Mouse (Mus musculus) urinary bladder, postnatal 0 days (tissue): Measurements from ENCODE around the gene Sdsl. TPM values are rescaled to one million over a fixed set of nuclear protein-coding genes. Genes with fewer than 3 reads are reported as not detected.

Source experiments
- polyA plus RNA-seq: library from polyadenylated mRNA; unstranded; fragments of >200 nt; fragmentation: Nextera tagmentation; extraction: Ambion mirVana; gene quantifications from 2 replicates; pipeline ENCODE4 v1.2.1, GENCODE M21; 2015

The Sdsl gene
- polyA plus RNA-seq = 4.7 and 7.2 TPM in 2 replicates

DNA sequence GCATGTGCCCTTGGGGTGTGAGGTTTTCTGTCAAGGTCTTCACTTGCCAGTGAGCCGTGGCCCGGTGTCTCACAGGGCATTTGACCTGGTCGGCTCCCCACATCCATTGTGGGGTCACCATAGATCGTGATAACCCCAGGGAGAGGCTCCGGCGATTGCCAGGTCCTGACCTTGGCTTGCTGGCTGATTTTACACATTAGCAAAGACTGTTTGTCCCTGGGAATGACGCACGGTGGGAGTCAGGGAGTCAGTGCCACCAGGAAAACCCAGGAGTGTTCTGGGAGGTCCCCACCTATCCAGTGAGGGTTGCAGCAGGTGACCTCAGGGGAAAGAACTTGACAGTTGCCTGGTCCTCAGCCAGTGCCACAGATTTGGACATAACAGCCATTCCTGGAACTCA lies at the start of gene Sdsl:
Gene Sdsl (minus strand): TSS at position 41 of the 400 bp plus-strand sequence.

DNA sequence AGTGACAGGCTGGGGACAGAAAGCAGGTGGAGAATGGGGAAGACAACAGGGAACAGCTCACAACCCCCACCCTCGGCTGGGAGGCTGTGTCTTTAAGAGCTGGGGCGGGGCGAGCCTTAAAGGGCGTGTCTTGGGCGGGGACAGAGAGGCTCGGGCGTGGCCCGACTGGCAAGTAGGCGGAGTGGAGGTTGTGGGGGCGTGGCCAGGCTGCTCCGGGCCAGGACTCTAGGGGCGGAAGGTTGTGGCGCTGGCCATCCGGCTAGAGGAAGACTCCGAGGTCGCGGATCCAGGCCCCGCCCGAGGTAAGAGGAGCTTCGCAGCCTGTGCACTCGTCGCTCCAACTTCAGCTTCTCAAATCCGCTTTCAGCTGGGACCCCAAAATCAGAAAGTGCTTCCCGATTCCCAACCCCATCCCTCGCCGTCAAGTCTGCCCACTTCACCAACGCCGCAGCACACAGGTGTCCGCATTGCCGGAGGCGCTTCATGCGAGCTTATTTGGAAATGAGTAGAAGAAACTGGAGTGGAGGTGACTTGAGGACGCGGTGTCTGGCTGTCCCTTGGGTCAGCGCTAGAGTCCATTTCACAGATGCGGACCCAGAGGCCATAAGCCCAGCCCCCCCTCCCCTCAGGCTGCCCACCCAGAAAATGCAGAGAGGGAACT lies 38.5 kb upstream of the Sdsl start, which contains the start of gene Slc8b1:
Gene Slc8b1 (plus strand): TSS at position 187 of the 661 bp plus-strand sequence.

DNA sequence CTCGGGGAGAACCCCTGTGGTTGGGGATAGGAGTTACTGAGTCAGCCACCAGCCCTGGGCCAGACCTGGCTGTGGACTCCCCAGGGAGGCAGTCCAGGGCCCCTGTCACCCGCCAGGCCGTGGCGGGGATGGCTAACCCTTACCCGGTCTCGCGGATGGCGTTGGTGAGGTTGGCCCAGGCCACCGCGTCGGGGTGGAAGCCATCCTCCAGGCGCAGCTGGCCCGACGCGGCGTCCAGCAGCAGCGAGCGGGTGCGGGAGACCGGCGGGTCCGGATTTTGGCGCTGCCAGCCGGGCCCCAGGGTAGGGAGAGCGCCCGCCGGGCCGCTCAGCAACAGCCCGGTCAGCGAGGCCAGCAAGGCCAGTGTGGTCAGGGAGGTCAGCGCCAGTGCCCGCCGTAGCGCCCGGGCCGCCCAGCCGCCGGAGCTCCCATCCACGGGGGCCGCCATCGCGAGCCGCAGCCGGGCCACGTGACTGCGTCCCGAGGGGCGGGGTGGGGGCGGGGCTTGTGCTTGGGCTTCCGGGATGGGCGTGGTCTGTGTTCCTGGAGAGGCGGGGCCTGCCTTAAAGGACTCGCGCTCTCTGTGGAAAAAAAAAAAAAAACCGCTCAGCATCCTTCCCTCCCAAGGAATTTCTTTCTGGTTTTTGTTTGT lies 30.7 kb upstream of the Sdsl start, which contains the start of gene Plbd2:
Gene Plbd2 (minus strand): TSS at position 482 of the 652 bp plus-strand sequence.

DNA sequence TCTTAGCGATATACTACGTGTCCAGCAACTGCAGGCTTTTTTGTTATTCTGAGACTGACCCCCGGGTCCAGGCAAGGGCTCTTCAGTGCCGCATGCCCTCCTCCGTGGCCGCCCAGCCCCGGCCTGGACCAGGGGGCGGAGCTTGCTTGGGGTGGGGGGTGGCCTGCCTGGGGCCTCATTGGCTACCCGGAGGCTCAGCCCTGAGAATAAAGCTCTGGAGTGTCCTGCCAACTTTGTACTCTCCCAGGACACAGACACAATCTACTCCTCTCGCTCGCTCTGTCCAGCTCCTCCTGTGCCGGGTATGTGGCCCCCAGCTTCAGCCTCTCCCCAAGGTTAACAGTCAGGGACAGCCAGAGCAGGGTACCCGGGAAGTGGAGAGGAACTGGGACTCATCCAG lies 3.7 kb upstream of the Sdsl start, which contains the start of gene Sds:
Gene Sds (plus strand): TSS at position 231 of the 400 bp plus-strand sequence.

DNA sequence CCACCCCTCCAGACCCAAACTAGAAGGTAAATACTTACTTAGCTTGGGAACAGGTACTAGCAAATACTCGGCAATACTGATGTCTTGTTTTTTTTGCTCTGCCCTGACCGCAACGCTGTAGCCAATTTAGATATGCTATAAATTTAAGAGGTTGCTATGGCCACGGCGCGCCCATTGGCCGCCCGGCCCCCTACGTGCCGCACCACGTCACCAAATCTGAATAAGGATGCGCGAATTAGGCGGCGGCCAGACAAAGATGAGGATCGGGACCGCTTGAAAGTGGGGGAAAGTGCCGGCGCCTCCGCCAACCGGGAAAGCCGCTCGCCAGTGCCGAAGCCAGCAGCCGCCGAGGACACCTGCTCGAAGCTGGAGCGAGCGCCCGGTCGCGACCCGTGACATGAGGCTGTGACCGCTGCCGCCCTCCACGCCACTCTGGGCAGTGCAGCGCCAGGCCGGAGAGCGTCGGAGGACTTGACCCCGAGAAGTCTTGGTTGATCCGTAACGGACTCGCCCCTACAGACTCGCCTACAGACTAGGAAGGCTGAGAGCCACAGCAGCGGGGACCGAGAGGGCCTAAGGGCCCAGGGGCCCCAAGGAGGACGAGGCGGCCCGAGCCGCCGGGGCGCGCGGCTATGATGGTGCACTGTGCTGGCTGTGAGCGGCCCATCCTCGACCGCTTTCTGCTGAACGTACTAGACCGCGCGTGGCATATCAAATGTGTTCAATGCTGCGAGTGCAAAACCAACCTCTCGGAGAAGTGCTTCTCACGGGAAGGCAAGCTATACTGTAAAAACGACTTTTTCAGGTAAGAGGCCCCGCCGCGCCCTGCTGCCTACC lies 40.7 kb downstream of the Sdsl start, which contains the start of gene Lhx5:
Gene Lhx5 (plus strand): TSS at position 51 of the 837 bp plus-strand sequence.

Other genes starting within 250 kb of the Sdsl start
- gene Lhx5, start 41.1 kb downstream of the Sdsl start, polyA plus RNA-seq = not detected in 2 replicates
- gene Sds, start 3.7 kb upstream of the Sdsl start, polyA plus RNA-seq = not detected in 2 replicates
- 51.6 and 53.6 TPM in 2 replicates for gene Plbd2, start 30.8 kb upstream of the Sdsl start, polyA plus RNA-seq
- 9.4 and 11.8 TPM in 2 replicates for gene Slc8b1, start 38.4 kb upstream of the Sdsl start, polyA plus RNA-seq
- 13.3 and 15.5 TPM in 2 replicates for gene Tpcn1, start 115.9 kb upstream of the Sdsl start, polyA plus RNA-seq
- 0.37 and 0.40 TPM in 2 replicates for gene Iqcd, start 116.2 kb upstream of the Sdsl start, polyA plus RNA-seq
- gene Rita1, start 139.8 kb upstream of the Sdsl start, polyA plus RNA-seq = 6.8 and 9.0 TPM in 2 replicates
- 24.8 and 25.5 TPM in 2 replicates for gene Ddx54, start 139.9 kb upstream of the Sdsl start, polyA plus RNA-seq
- gene Cfap73, start 161.4 kb upstream of the Sdsl start, polyA plus RNA-seq = not detected in 2 replicates
- not detected in 2 replicates for gene Rasal1, start 176.0 kb upstream of the Sdsl start, polyA plus RNA-seq
- gene Dtx1, start 239.1 kb upstream of the Sdsl start, polyA plus RNA-seq = 1.7 and 1.9 TPM in 2 replicates